Mouse (Mus musculus) mouse embryonic stem cell (cell line): ENCODE measurements around the gene Cpped1.

Experiments used
- in situ Hi-C, 2 experiments: fragments of 300-500 bp; cut with MboI; formaldehyde crosslinking; loops; 1 replicate in 1 of 2; 3 replicates in 1 of 2; pipeline ENCODE4 v1.14.3; 2019 to 2020; ENCODE audit warnings: low sequenced_read_pairs in 2 of 2, low pct_unique_long_range_greater_than_20kb in 1 of 2, mixed read lengths in 1 of 2; ENCODE audit not compliant: unreplicated experiment in 1 of 2

Cpped1 gene

GRCm38 (mm10) chr16:11909035-11909591 lies at the start of gene Cpped1:
Gene Cpped1 (minus strand): TSS chr16:11909445.
- in situ Hi-C loops: no loop called here

GRCm38 (mm10) chr16:11940477-11940876 lies 31.2 kb upstream of the Cpped1 start:
- in situ Hi-C loops: no loop called here

GRCm38 (mm10) chr16:11910801-11911200 lies 1.6 kb upstream of the Cpped1 start:
- in situ Hi-C loops: no loop called here

- in situ Hi-C loops: no loop called here
Observed at GRCm38 (mm10) chr16:11909817-11910216, 572 bp upstream of the Cpped1 start.

GRCm38 (mm10) chr16:11908461-11909014 lies 707 bp downstream of the Cpped1 start:
- in situ Hi-C loops: no loop called here

- in situ Hi-C loops: no loop called here
Observed at GRCm38 (mm10) chr16:11907816-11908215, 1.4 kb downstream of the Cpped1 start.

GRCm38 (mm10) chr16:11906906-11907305 lies 2.3 kb downstream of the Cpped1 start:
- in situ Hi-C loops: no loop called here

- in situ Hi-C loops: no loop called here
Observed at GRCm38 (mm10) chr16:11905216-11905615, 4.0 kb downstream of the Cpped1 start.

GRCm38 (mm10) chr16:11902007-11902406 lies 7.2 kb downstream of the Cpped1 start:
- in situ Hi-C loops: no loop called here

- in situ Hi-C loops: no loop called here
Observed at GRCm38 (mm10) chr16:11900341-11900740, 8.9 kb downstream of the Cpped1 start.

GRCm38 (mm10) chr16:11896411-11896810 lies 12.8 kb downstream of the Cpped1 start:
- in situ Hi-C loops: no loop called here

GRCm38 (mm10) chr16:11894877-11895276 lies 14.4 kb downstream of the Cpped1 start:
- in situ Hi-C loops: no loop called here

- in situ Hi-C loops: no loop called here
Observed at GRCm38 (mm10) chr16:11890186-11890585, 19.1 kb downstream of the Cpped1 start.

GRCm38 (mm10) chr16:11889741-11890140 lies 19.5 kb downstream of the Cpped1 start:
- in situ Hi-C loops: no loop called here

- in situ Hi-C loops: no loop called here
Observed at GRCm38 (mm10) chr16:11881795-11882194, 27.4 kb downstream of the Cpped1 start.

GRCm38 (mm10) chr16:11880461-11880860 lies 28.8 kb downstream of the Cpped1 start:
- in situ Hi-C loops: no loop called here

- in situ Hi-C loops: no loop called here
Observed at GRCm38 (mm10) chr16:11879196-11879595, 30.0 kb downstream of the Cpped1 start.

GRCm38 (mm10) chr16:11875227-11875626 lies 34.0 kb downstream of the Cpped1 start:
- in situ Hi-C loops: no loop called here

GRCm38 (mm10) chr16:11873292-11873691 lies 36.0 kb downstream of the Cpped1 start:
- in situ Hi-C loops: no loop called here

GRCm38 (mm10) chr16:11868486-11868885 lies 40.8 kb downstream of the Cpped1 start:
- in situ Hi-C loops: no loop called here
